Mouse (Mus musculus): Measurements from ENCODE around the gene Krt83. TPM values are rescaled to one million over a fixed set of nuclear protein-coding genes. Genes with fewer than 3 reads are reported as not detected.

Krt83 gene
- polyA plus RNA-seq (2017; shearing (Covaris generic)): 6.9 TPM

GRCm38 (mm10) chr15:101491431-101491830 lies at the start of gene Krt83:
Gene Krt83 (minus strand): TSS chr15:101491512.

GRCm38 (mm10) chr15:101532720-101533119 lies 41.4 kb upstream of the Krt83 start, which contains the start of gene Krt84:
Gene Krt84 (minus strand): TSS chr15:101532820.

GRCm38 (mm10) chr15:101517161-101517560 lies 25.8 kb upstream of the Krt83 start, which contains the start of gene Gm49425:
Gene Gm49425 (minus strand): TSS chr15:101517261.

GRCm38 (mm10) chr15:101472952-101473528 lies 18.3 kb downstream of the Krt83 start, which contains the start of gene Krt86:
Gene Krt86 (plus strand): TSS chr15:101473478.

GRCm38 (mm10) chr15:101463651-101464050 lies 27.7 kb downstream of the Krt83 start, which contains the start of gene Krt81:
Gene Krt81 (minus strand): TSS chr15:101463751.

GRCm38 (mm10) chr15:101447444-101447843 lies 43.9 kb downstream of the Krt83 start, which contains the start of gene Krt88:
Gene Krt88 (plus strand): TSS chr15:101447744.

GRCm38 (mm10) chr15:101438555-101438954 lies 52.8 kb downstream of the Krt83 start, which contains the start of gene Krt87:
Gene Krt87 (minus strand): TSS chr15:101438804.

Other genes starting within 250 kb of the Krt83 start
- gene Nr4a1, start 237.2 kb downstream of the Krt83 start, polyA plus RNA-seq (2017; shearing (Covaris generic)): 95.4 TPM
- gene Atg101, start 207.2 kb downstream of the Krt83 start, polyA plus RNA-seq (2017; shearing (Covaris generic)): 81.6 TPM
- gene 6030408B16Rik, start 198.3 kb downstream of the Krt83 start, polyA plus RNA-seq (2017; shearing (Covaris generic)): 0.26 TPM
- 0.23 TPM for gene Krt80, start 121.3 kb downstream of the Krt83 start, polyA plus RNA-seq (2017; shearing (Covaris generic))
- not detected for gene Krt7, start 80.5 kb downstream of the Krt83 start, polyA plus RNA-seq (2017; shearing (Covaris generic))
- gene Krt87, start 52.7 kb downstream of the Krt83 start, polyA plus RNA-seq (2017; shearing (Covaris generic)): 0.66 TPM
- not detected for gene Krt88, start 43.8 kb downstream of the Krt83 start, polyA plus RNA-seq (2017; shearing (Covaris generic))
- not detected for gene Krt81, start 27.8 kb downstream of the Krt83 start, polyA plus RNA-seq (2017; shearing (Covaris generic))
- gene Krt86, start 18.0 kb downstream of the Krt83 start, polyA plus RNA-seq (2017; shearing (Covaris generic)): not detected
- gene Gm49425, start 25.7 kb upstream of the Krt83 start, polyA plus RNA-seq (2017; shearing (Covaris generic)): not detected
- gene Krt84, start 41.3 kb upstream of the Krt83 start, polyA plus RNA-seq (2017; shearing (Covaris generic)): not detected
- not detected for gene Krt82, start 59.2 kb upstream of the Krt83 start, polyA plus RNA-seq (2017; shearing (Covaris generic))
- not detected for gene Krt90, start 71.4 kb upstream of the Krt83 start, polyA plus RNA-seq (2017; shearing (Covaris generic))
- not detected for gene Krt75, start 82.4 kb upstream of the Krt83 start, polyA plus RNA-seq (2017; shearing (Covaris generic))
- gene Gm5414, start 136.7 kb upstream of the Krt83 start, polyA plus RNA-seq (2017; shearing (Covaris generic)): not detected
- not detected for gene Gm5478, start 155.9 kb upstream of the Krt83 start, polyA plus RNA-seq (2017; shearing (Covaris generic))
- gene Krt6b, start 188.8 kb upstream of the Krt83 start, polyA plus RNA-seq (2017; shearing (Covaris generic)): not detected
- gene Krt6a, start 202.8 kb upstream of the Krt83 start, polyA plus RNA-seq (2017; shearing (Covaris generic)): not detected
- not detected for gene Krt5, start 221.4 kb upstream of the Krt83 start, polyA plus RNA-seq (2017; shearing (Covaris generic))